Mouse (Mus musculus) liver, postnatal 0 days (tissue): ENCODE data around the gene Zfp398.

Experiments
- CTCF ChIP-seq: sonication (generic); IDR thresholded peaks from 2 replicates; pipeline ENCODE4 v1.5.1; 2016; ENCODE audit warnings: antibody characterized with exemption, low read depth
- EP300 ChIP-seq: IDR thresholded peaks from 2 replicates; pipeline ENCODE4 v1.6.1; 2016; ENCODE audit warnings: antibody characterized with exemption, low read depth, mild to moderate bottlenecking

GRCm38 (mm10) chr6:47872266-47872665 is 36.8 kb downstream of the Zfp398 start:
- no peak for TF ChIP-seq CTCF
- TF ChIP-seq EP300 = no peak
